Mouse (Mus musculus): ENCODE results near the gene Pakap.

DNA sequence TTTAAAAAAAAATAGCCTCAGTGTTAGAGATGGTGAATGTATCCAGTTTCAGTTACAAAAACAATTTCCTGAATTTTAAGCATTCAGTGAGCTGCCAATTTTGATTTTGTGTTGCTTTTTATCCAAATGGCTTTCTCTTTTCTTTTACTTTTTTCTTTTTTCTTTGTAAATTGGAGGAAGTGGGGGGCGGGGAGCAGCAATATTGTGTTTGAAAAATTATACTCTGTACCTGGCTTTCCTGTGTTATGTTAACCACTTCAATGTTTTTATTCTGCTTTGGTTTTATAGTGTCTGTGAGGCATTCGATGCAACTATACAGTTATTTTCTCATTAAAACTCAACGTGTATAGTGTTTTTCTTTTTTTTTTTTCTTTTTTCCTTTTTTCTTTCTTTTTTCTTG, 328.7 kb downstream of the Pakap start:
- TF ChIP-seq TAL1 (IDR thresholded peaks at IDR 0.05; ENCODE audit: low read length) (no peak), GATA1 (IDR thresholded peaks at IDR 0.05; ENCODE audit: low read length) (no peak)

Measured in erythroblast, embryonic 14.5 days (primary cell).